Comparison of ENCODE assay signal across 7 mouse cellular contexts in genomic region chr2:180455723-180456698, GRCm38 (mm10). TPM values are rescaled to one million over a fixed set of nuclear protein-coding genes. Genes with fewer than 3 reads are reported as not detected.
DNase-seq lines count a peak whose midpoint lies in the region; ATAC-seq lines count a peak whose summit lies in the region.

Gene Slco4a1 (plus strand): TSS chr2:180456245.

- peak; percentile 86 for ATAC-seq in granulocyte monocyte progenitor cell, adult 5-6 weeks (replicated peaks; ENCODE audit: poor library complexity, severe bottlenecking)
- peak; percentile 91 for ATAC-seq in limb, embryonic 12.5 days (ENCODE audit: insufficient number of reproducible peaks, insufficient read depth, low FRiP score, low TSS enrichment, low read depth)
- ATAC-seq in midbrain, embryonic 14.5 days (ENCODE audit: low FRiP score, low TSS enrichment), result peak; percentile 79

- peaks cover 16% of the 10 kb centered on the region for H3K4me1 ChIP-seq in limb, embryonic 12.5 days (replicated peaks)
- peaks cover 12% of the 10 kb centered on the region for H3K4me1 ChIP-seq in midbrain, embryonic 14.5 days (ENCODE audit: control insufficient read depth, insufficient read depth, low read length)

- no peaks in the 10 kb centered on the region for H3K9me3 ChIP-seq in limb, embryonic 12.5 days
- no peaks in the 10 kb centered on the region for H3K9me3 ChIP-seq in midbrain, embryonic 14.5 days (ENCODE audit: control insufficient read depth, low read length)

- H3K27me3 ChIP-seq in limb, embryonic 12.5 days, result peaks cover 62% of the 10 kb centered on the region
- peaks cover 22% of the 10 kb centered on the region; the same call in 1 of the 2 replicates for H3K27me3 ChIP-seq in midbrain, embryonic 14.5 days (ENCODE audit: control insufficient read depth, insufficient read depth, low read length)

- peak; percentile 76 for DNase-seq in adrenal gland, adult 8-10 months
- DNase-seq in embryo, embryonic 11 days, result peak; percentile 93
- DNase-seq in kidney, adult 11 months, result peak; percentile 94
- peak; percentile 82 for DNase-seq in midbrain, embryonic 14.5 days
- DNase-seq in spleen, adult 12 weeks (ENCODE audit: low spot score), result peak; percentile 74

- WGBS in limb, embryonic 12.5 days, result 2% methylated on average over 65 of the region's 65 CpGs
- 2% methylated on average over 65 of the region's 65 CpGs for WGBS in midbrain, embryonic 14.5 days

- peak within 1 kb of the TSS; percentile 27; the same call in 1 of the 2 replicates for H3K9ac ChIP-seq in limb, embryonic 12.5 days (replicated peaks)
- H3K9ac ChIP-seq in midbrain, embryonic 14.5 days (replicated peaks; ENCODE audit: low read length), result peak within 1 kb of the TSS; percentile 45; the same call in 1 of the 2 replicates

- H3K4me3 ChIP-seq in limb, embryonic 12.5 days (replicated peaks), result peak within 1 kb of the TSS; percentile 51
- peak within 1 kb of the TSS; percentile 52 for H3K4me3 ChIP-seq in midbrain, embryonic 14.5 days (replicated peaks; ENCODE audit: low read depth, low read length)

- no peaks in the 10 kb centered on the region for H3K36me3 ChIP-seq in limb, embryonic 12.5 days
- no peaks in the 10 kb centered on the region for H3K36me3 ChIP-seq in midbrain, embryonic 14.5 days (ENCODE audit: control insufficient read depth, insufficient read depth, low read length)

- H3K27ac ChIP-seq in limb, embryonic 12.5 days, result no peak within 1 kb of the TSS
- no peak within 1 kb of the TSS for H3K27ac ChIP-seq in midbrain, embryonic 14.5 days (replicated peaks; ENCODE audit: low read depth, low read length)

- peak within 1 kb of the TSS; percentile 95 for H3K4me2 ChIP-seq in limb, embryonic 12.5 days
- peak within 1 kb of the TSS; percentile 97 for H3K4me2 ChIP-seq in midbrain, embryonic 14.5 days (ENCODE audit: low read length)

RNA-seq across cellular contexts. Expression of gene Slco4a1, which starts in this region (rescaled TPM):
- under 1 TPM in 3 of 4 experiments, not detected in 1; 0.67 to 0.81 (median 0.73) TPM for total RNA-seq in adrenal gland, adult 8-10 months (2022)
- 31.8 and 41.5 TPM in 2 replicates for total RNA-seq in granulocyte monocyte progenitor cell, adult 5-6 weeks (2014; fragmentation: Nextera tagmentation)
- 9.2 and 10.8 TPM in 2 replicates for total RNA-seq in granulocyte monocyte progenitor cell, adult 5-6 weeks (2017)
- 0.43 and 0.90 TPM in 2 replicates for polyA plus RNA-seq in limb, embryonic 12.5 days (2016; fragmentation: Nextera tagmentation; extraction: Ambion mirVana)
- 1.0 and 1.1 TPM in 2 replicates for polyA plus RNA-seq in midbrain, embryonic 14.5 days (2014; fragmentation: Nextera tagmentation; extraction: Ambion mirVana)

Comparison
In these comparisons a context has a peak if more than half of its experiments do, and no peak if none do; other contexts are left out.
1. RNA of gene Slco4a1 (total RNA-seq): 9.2 to 41.5 TPM in granulocyte monocyte progenitor cell, adult 5-6 weeks; 0.67 to 0.81 TPM in adrenal gland, adult 8-10 months; every median in the first group is over 4 times any median in the second.
2. Peak in DNase-seq in adrenal gland, adult 8-10 months; RNA of the gene not detected or under 1 TPM.
3. Peak in ATAC-seq, H3K4me3 ChIP-seq, H3K9ac ChIP-seq and H3K4me2 ChIP-seq in limb, embryonic 12.5 days; RNA of the gene not detected or under 1 TPM.
4. Peak in every context shown above with its lines, with median percentiles within 50 percentile points of each other: DNase-seq and ATAC-seq.